Mouse (Mus musculus): Measurements from ENCODE around the gene Msantd3. TPM values are rescaled to one million over a fixed set of nuclear protein-coding genes. Genes with fewer than 3 reads are reported as not detected.

Msantd3 gene
- 10 to 100 TPM; 17.4 to 20.3 (median 19.1) TPM for total RNA-seq (2022)

DNA sequence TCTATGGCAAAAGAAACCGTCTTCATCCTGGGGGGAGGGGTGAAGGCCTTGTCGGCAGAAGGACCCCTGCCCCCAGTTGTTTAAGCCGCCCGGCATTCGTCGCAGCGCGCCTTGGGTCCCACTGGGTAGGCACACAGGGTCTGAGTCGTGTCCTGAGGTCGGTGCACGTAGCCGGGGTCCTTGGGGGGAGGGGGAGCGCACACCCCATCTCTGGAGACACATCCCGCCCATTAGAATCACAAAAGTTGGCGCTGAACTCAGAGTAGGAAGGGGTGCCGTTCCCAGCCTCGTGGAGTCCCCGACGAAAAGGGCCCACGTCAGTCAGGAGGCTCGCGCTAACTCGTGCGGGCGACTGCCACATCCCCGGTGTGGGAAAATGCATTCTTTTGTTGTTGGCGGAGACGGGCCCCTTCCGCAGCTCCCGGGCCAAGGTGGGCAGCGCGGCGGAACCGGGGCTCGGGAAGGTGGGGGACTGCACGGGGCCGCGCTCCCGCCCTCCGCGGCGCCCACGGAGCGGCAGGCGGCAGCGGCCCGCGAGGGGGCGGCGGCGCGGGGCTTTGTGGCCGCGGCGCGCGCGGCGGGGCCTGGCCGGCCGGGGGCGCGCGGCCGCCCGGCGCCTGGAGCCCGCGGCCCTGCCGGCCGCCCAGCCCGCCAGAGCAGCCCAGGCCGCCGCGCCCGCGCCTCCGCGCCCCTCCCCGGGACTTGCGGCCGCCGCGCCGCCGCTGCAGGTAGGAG, at the start of gene Msantd3:
Gene Msantd3 (plus strand): TSS at position 95 of the 735 bp plus-strand sequence.
- DNase-seq (ENCODE audit: low spot score in 2 of 2), result peak; percentile 38 to 42

DNA sequence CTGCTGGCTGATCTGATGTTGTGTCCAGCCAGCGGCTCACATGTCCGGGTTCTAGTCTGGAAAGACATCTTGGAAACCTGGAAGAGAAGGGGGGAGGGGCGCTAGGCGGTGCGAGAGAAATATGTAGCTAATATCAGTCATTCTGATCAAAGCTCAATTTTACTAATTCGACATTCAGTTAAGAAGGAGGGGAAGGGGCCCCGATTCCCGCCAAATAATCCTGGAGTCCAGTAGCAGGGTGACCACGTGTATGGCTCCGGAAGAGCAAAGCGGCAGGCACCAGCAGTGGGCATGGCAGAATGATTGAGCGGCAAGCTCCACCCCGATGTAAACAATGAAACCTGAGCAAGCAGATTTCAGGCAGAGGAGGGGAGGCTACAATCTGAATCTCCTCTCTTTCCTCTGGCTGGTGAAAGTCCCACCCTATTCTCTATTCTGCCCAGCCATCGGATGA, 48.4 kb upstream of the Msantd3 start:
- DNase-seq (ENCODE audit: low spot score in 2 of 2), result no peak

DNA sequence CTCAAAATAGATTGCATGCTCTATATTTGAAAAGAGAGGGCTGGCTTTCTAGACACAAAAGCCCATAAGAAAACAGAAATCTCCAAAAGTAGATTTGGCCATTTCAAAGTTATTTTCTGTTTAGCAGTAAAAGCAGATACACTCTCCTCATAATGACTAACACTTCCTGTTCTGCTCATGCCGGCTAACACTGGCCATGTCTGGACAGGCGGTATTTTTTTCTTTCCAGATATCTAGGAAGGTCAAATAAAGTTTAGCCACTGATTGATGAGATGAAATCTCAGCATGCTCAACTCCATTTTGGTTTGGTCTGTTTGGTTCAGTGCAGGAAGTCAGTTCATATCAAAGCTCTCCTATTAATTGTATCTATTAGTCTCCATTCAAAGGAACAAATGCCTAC, 47.2 kb upstream of the Msantd3 start:
- no peak for DNase-seq (ENCODE audit: low spot score in 2 of 2)

DNA sequence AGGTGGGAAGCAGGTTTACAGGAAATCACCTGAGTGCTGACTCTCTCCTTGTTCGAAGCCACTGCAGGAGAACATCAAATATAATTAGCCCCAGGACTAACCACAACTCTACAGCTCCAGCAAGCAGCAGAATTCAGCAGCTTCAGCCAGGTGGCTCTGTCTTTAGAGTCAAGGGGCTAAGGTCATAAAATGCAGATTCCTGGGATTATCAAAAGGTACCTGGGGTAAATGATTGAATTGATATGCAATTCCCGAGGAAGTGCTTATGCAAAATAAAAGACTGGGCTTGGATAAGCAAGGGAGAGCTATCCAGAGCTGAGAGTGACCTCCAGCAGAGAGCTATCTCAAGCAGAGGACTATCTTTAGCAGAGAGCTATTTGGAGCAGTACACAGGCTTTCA, 28.9 kb upstream of the Msantd3 start:
- no peak for DNase-seq (ENCODE audit: low spot score in 2 of 2)

DNA sequence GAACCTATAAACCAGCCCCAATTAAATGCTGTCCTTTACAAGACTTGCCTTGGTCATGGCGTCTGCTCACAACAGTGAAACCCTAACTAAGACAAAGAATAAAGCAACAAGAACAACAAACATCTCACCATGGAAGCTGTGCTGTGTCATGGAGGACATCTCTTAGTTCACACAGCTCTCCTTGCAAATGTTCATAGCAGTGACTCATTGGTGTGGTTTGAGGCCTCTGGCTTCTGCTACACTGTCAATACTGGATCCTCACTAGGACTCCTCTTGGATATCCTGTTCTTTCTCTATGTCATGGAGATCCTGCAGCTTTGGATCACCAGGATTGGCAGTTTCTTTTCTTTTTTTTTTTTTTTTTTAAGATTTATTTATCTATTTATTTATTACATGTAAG, 10.2 kb upstream of the Msantd3 start:
- DNase-seq (ENCODE audit: low spot score in 2 of 2), result no peak

DNA sequence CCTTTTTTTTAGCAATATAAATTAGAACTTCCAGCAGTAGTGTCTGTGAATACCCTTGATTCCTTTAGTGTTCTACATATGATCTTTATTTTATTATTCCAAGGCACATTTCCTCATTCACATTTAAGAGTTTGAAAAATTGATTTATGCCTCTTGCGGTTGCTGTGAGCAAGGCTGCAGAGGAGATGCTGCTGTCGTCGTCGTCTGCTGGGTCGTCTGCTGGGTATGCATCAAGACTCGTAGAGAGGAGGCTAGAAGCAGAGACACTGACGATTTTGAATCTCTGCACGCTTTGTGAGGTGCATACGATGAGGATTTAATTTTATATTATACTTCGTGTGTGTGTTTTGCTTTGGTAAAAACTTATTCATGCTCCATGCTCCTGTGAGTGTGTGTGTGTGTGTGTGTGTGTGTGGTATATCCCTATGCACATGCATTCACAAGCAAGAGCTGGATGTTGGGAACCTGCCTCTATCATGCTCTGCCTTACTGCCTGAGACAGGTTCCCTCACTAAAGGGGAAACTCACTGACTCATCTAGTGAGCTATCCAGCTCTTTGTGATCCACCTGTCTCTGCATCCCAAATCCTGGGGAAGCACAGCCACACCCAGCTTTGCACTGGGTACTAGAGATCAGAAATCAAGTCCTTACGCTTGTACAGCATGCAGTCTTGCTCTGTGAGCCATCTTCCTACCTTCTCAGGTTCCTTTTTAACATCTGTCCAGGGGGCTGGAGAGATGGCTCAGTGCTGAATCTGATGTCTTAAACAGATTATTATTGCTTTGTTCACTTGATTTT, 7.7 kb upstream of the Msantd3 start:
- DNase-seq (ENCODE audit: low spot score in 2 of 2), result no peak

DNA sequence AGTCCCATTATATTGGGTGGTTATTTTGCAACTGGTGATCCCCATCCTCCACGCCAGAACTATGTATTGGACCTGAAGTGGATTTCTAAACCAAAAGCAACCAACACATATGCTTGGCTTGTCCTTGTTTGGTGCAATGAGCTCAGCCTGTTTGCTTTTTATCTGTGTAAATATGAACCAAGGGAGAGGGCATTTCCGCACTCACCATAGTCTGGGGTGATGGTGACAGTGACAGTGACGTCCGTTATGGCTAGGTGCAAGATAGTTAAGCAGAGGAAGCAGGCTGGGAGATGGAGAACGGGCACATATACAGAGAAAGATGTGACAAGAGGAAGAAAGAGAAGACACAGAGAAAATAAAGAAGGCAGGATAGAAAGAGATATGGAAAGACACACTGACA, 3.5 kb upstream of the Msantd3 start:
- no peak for DNase-seq (ENCODE audit: low spot score in 2 of 2)

DNA sequence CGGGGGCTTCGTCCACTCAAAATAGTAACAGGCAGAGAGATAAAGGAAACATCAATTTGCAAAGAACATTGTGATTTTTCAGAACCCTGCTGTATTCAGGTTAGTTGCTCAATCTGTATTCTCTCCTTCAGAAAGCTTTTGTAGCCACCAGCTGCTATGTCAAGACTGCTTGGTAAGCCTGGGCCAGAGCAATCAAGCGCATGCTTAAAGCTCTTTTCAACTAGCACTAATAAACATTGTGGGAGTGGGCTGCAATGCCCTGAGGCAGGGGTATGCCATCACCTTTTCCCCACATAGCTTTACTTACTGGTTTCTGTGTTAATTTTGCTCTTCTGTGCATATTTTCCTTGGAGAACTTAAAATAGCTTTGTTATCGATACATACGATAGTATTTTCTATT, 2.7 kb upstream of the Msantd3 start:
- no peak for DNase-seq (ENCODE audit: low spot score in 2 of 2)

DNA sequence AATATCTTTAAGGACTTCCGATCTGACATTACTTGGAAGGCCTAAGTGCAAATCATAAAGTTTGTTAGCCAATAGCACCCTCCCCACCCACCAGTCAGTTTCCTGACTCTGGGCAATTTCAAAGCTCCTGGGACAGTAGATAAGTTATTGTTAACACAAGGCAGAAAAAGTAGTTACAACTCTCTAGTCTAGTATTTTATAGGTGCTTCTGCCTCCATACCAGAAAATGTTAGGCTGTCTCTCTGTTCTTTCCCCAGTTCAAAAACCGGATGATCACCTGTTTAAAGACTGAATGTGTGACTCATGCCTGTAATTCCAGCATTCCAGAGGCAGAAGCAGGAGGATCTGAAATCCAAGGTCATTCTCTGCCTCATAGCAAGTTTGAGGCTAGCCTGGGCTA, 1.2 kb upstream of the Msantd3 start:
- no peak for DNase-seq (ENCODE audit: low spot score in 2 of 2)

DNA sequence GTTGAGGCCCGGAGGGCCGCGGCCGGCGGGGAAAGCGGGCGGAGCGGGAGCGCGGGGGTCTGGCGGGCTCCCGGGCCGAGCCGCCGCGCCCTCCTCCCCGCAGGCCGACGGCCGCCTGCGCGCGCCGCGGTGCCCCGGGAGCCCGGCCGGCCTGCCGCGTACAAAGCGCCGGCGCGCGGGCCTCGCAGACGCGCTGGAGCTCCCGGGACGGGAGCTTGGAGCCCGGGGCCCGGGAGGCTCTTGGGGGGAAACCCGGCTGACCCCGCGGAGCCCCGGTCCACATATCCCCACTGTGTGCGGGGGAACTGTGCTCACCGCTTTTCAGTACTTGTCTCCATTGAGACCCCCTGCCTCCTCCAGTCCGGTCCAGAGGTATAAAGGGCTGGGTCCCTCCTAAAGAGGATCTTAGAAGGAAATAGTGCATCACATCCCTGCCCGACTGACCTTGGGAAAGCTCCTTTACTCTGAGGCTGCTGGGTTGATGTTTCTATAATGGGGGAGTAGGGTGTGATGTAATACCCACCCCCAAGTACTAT, 909 bp downstream of the Msantd3 start:
- peak in 1 of 2 experiments; percentile 29 for DNase-seq (ENCODE audit: low spot score in 2 of 2)

DNA sequence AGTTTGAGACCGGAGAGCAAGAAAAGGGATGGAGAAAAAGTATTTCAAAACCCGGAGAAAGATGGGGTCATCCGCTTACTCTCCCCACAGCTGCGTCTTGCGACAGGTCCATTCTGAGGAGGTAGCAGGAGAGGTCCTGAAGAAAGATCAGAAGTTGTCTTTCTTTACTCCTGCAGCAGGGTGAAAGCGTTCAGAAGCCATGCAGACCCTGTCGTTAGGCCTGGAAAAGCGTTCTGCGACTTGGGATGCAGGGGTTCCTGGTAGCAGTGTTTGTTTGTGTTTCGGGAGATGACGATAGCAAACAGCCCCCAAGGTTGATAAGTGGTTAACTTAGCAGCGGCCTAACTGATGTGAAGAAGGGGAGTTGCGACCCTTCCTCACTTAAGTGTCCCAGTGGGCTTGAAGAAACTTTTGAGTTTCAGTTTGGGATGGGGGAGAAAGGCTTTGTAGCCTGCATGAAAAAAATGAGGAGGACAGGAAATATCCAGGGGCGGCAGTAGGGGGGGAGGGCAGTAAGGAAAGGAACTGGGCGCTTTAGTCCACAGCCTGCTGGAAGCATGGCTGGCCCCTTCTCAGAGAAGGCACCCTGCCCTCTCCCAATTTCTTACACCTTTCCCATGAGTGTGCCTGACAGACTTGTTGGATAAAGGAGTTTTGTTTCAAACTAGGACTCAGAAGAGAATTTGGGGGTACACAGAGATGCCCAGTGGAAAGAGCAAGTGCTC, 2.0 kb downstream of the Msantd3 start:
- DNase-seq (ENCODE audit: low spot score in 2 of 2), result no peak

DNA sequence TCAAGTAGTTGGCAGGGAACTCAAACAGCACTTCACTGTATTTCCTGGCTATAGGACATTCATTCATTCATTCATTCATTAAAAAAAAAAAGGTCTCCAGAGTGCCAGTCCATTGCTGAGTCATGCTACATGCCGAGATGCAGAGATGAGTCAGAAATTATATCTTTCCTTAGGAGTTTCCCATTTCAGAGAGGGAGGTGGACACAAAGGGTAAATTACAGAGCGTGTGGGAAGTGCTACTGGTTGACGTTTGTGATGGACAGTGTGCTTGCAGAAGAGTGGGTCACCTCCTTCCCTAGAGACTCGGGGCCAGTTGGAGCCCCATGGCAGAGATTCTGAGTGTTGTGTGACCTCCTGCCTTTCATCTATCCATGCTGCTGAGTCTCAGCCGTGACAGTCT, 2.6 kb downstream of the Msantd3 start:
- no peak for DNase-seq (ENCODE audit: low spot score in 2 of 2)

DNA sequence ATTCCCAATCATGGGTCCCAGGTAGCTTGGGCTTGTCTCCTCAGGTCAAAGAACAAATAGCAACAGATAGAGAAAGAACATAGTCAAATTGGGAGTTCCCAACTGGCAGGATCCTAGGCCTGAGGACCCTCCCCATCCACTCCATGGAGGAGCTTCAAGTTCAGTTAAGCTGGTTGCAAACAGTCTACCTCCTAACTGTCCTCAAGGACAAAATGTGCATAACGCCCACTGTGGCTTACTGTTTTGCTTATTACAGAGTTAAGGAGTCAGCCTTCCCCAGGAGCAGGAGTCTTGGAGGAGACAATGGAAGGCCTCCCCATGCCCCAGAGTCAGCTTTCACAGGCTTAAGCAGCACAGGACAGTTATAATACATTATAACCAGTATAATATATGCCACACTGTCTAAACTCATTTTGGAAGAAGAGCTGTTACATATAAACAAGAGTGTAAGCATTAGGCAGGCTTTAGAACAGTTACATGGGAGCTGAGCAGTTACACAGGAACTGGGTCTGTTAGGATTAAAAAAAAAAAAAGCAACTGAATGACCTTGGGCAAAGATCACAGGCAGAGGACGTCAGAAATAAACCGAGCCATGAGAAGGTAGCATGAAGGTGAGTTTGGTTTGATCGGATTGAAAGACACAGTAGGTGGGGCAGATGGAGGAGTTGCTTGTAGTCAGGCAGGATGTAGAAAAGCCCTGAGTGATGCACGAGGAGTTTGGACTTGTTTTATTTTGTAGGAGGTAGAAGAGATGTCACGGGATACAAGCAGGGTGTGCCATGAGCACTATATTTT, 3.5 kb downstream of the Msantd3 start:
- no peak for DNase-seq (ENCODE audit: low spot score in 2 of 2)

DNA sequence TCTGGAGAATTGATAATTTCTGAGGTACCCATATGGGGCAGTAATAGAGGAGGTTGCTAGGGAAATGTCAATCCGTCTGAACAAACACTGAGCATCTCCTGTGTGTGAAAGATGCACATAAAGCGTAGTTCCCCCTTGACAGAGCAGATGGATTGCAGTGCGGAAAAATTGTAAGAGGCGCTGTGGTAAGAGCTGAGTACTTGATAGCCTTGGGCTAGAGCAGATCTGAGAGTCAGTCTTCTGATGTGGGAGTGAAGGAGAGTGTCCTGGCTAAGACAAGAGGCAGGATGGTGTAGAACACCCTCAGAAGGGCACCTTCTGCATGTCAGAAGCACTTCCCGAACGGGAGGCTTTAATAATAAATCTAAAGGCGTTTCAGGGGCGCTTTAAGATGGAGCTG, 4.4 kb downstream of the Msantd3 start:
- no peak for DNase-seq (ENCODE audit: low spot score in 2 of 2)

DNA sequence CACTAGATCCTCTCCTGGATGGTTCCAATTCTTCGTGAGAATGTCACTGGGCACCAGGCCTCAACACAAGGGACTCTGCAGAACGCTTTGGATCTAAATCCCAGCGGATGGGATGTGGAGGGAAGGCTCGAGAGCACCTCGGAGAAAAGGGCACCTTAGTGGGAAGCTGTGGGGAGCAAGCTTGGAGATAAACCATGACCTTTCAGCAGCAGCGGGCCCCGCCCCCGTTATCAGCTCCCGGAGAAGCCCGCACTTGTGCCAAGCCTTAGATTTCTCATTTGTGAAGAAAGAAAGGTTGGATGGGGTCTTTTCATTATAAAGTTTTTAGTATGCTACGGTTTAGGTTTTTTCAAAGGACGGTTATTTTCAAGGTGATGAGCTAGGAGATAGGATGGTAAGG, 6.2 kb downstream of the Msantd3 start:
- DNase-seq (ENCODE audit: low spot score in 2 of 2), result no peak

DNA sequence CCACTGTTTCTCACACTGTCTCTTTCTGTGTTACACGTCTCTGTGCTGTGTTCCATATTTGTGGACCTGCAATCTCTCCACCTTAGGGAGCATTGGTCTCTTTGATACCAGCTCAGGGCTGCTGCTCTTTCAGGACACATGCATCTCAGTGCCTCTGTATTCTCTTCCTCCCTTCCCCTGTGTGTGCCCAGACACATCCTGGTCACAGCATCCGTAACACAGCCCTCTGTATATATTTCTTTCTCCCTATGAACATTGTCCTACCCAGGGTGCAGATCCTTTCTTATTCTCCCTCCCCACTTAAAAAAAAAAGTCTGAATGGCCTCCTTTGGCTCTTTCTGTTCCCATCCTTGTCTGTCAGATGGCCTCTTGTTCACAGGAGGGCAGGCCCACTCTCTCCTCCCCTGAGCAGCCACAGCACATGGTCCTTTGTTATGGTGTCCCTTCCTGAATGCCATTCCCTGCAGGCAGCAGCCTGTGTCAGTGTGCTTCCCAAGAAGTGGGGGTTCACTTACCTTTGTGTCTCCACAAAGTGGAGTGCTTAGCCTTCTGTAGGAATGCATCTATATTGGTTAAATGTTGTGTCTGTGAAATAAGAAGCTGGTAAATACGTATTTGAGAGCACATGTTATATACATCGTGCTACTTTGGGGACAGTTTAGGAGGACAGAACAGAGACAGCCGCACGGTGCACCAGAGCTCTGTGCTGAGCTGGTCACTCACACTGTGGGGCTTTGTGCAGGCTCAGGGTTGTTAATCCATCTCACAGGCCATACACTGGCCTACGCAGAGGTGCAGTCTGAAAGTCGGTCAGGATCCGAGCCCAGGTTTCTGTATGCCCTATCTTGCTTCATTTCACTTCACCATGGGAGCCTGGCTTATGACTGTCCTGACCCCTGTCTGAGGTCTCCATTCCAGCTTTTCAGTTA, 7.1 kb downstream of the Msantd3 start:
- no peak for DNase-seq (ENCODE audit: low spot score in 2 of 2)

DNA sequence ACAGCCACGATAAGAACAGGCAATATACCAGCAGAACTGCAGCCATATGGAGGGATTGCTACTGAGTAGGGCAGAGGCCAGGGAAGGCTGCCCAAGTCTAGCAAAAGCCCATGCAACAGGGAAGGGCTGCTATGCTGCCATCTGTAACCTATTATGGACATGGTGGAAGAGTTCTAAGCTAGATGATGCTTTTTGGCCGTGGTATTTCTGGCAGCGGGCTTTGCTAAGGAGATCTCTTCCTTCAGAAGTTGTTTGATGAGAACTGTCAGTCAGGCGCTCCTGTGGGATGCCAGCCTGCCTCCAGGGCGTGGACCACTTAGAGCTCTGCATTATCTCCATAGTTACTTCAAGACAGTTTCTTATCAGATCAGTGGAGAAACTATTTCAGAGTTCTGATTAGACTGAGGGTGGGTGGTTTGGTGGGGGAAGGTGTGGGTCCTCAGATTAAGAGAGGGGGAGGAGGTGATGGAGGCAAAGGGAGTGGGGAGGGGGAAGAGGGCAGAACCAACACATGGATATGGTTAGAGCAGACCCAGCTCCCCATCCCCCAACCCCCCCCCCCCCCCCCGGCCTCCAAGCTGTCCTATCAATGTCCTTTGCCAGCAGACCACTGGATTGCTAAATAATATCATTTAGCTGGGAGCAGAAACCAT, 8.8 kb downstream of the Msantd3 start:
- DNase-seq (ENCODE audit: low spot score in 2 of 2), result no peak

DNA sequence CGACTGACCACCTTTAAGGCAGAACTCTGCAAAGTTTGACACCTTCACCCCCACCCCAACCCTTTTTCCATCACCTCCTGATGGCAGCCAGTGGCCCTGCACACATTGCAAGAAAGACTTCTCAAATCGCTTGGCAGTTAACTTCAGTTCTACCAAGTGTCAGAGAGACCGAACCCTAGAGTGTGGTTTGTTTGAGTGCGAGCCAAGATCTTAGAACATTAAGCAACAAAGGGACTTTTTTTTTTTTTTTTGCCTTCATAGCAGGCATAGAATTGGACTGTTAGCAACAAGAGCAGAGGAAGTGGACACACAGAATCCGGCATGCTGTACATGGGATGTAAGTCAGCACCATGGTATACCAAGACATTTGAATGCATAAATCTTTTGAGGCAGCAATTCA, 9.9 kb downstream of the Msantd3 start:
- DNase-seq (ENCODE audit: low spot score in 2 of 2), result no peak

DNA sequence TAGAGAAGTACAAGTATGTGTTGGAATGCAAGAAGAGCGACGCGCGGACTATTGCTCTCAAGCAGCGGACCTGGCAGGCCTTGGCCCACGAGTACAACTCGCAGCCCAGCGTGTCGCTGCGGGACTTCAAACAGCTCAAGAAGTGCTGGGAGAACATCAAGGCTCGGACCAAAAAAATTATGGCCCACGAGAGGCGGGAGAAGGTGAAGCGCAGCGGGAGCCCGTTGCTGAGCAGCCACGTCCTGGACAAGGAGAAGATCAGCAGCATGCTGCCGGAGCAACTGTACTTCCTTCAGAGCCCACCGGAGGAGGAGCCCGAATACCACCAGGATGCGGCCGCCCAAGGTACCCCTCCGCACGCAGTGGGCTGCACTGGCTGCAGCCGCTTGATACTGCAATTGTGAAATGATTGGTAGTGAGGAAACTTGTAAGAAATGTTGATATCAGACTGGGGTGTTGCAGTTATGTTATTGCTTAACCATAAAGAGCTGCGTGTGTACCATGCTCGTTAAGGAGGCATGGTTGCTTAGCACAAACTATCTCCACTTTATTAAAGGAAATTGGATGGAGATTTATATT, 12.8 kb downstream of the Msantd3 start:
- peak in 1 of 2 experiments; percentile 22 for DNase-seq (ENCODE audit: low spot score in 2 of 2)

Data from layer of hippocampus, adult 8-10 months (tissue).